Mouse (Mus musculus) CH12.LX (cell line): ENCODE data around the gene Scaf1. TPM values are rescaled to one million over a fixed set of nuclear protein-coding genes. Genes with fewer than 3 reads are reported as not detected.

Source experiments
- DNase-seq: peaks from one replicate; pipeline ENCODE4 v3.0.0-alpha.2; 2013; ENCODE audit errors: extremely low read depth
- H3K27ac ChIP-seq: 2 replicates; pipeline ENCODE4 v1.5.1; 2012; ENCODE audit warnings: low read depth, mild to moderate bottlenecking, control low read depth, moderate library complexity; ENCODE audit not compliant: insufficient read depth
- H3K27me3 ChIP-seq: replicated peaks from 2 replicates; pipeline ENCODE3; 2012; ENCODE audit warnings: inconsistent platforms
- H3K36me3 ChIP-seq, 2 experiments: replicated peaks in 1 of 2; 2 replicates each; pipeline versions ENCODE3 to v1.6.1; 2012; ENCODE audit warnings: inconsistent platforms in 1 of 2, low read length in 1 of 2, mild to moderate bottlenecking in 1 of 2, mixed read lengths in 1 of 2, moderate library complexity in 1 of 2; ENCODE audit not compliant: control insufficient read depth in 1 of 2, insufficient read depth in 1 of 2
- H3K4me1 ChIP-seq, 2 experiments: 2 replicates each; pipeline ENCODE4 v1.6.1; 2012; ENCODE audit warnings: inconsistent platforms in 1 of 2, moderate library complexity in 1 of 2; ENCODE audit not compliant: insufficient read depth in 2 of 2, control insufficient read depth in 1 of 2
- H3K4me2 ChIP-seq: 2 replicates; pipeline ENCODE4 v1.6.1; 2012; ENCODE audit warnings: low read depth, mild to moderate bottlenecking, control low read depth; ENCODE audit not compliant: poor library complexity, insufficient read depth, severe bottlenecking
- H3K4me3 ChIP-seq, 3 experiments: fragments of 150-350 bp in 1 of 3; sonication (generic) in 1 of 3; replicated peaks in 1 of 3; 2 replicates each; pipeline versions ENCODE3 to v1.5.1; 2011 to 2012; ENCODE audit warnings: low read depth in 2 of 3, low read length in 2 of 3, mild to moderate bottlenecking in 2 of 3, moderate library complexity in 2 of 3, control low read depth in 1 of 3, improper control_type of control experiment in 1 of 3, inconsistent platforms in 1 of 3, mixed read lengths in 1 of 3; ENCODE audit not compliant: poor library complexity in 1 of 3
- H3K79me2 ChIP-seq: replicated peaks from 2 replicates; pipeline ENCODE4 v1.6.1; 2012; ENCODE audit warnings: mild to moderate bottlenecking, moderate library complexity; ENCODE audit not compliant: control insufficient read depth, poor library complexity, insufficient read depth, severe bottlenecking; ENCODE audit errors: extremely low read depth
- H3K9ac ChIP-seq: 2 replicates; pipeline ENCODE4 v1.6.1; 2012; ENCODE audit warnings: low read depth, mild to moderate bottlenecking, control low read depth, moderate library complexity; ENCODE audit not compliant: insufficient read depth
- H3K9me3 ChIP-seq: replicated peaks from 2 replicates; pipeline ENCODE3; 2012; ENCODE audit warnings: low read length, inconsistent platforms, mixed read lengths
- BHLHE40 ChIP-seq: IDR thresholded peaks from 2 replicates; pipeline ENCODE4 v1.6.1; 2011; ENCODE audit warnings: mild to moderate bottlenecking, low read depth, low read length, improper control_type of control experiment
- CHD1 ChIP-seq: IDR thresholded peaks from 2 replicates; pipeline ENCODE4 v1.6.1; 2012; ENCODE audit warnings: low read depth, low read length, improper control_type of control experiment, inconsistent platforms
- ELF1 ChIP-seq: IDR thresholded peaks from 2 replicates; pipeline ENCODE4 v1.6.1; 2014; ENCODE audit warnings: low read depth, mild to moderate bottlenecking, inconsistent platforms, low read length, improper control_type of control experiment
- EP300 ChIP-seq: IDR thresholded peaks from 2 replicates; pipeline ENCODE4 v1.6.1; 2011; ENCODE audit warnings: low read length, improper control_type of control experiment
- ETS1 ChIP-seq: conservative IDR thresholded peaks from 2 replicates; pipeline ENCODE4 v1.6.1; 2012; ENCODE audit warnings: low read depth, mild to moderate bottlenecking, inconsistent platforms, low read length, improper control_type of control experiment, moderate library complexity
- GABPA ChIP-seq: IDR thresholded peaks from 2 replicates; pipeline ENCODE4 v1.6.1; 2012; ENCODE audit warnings: low read depth, low read length, improper control_type of control experiment, inconsistent platforms; ENCODE audit not compliant: insufficient replicate concordance
- HCFC1 ChIP-seq: IDR thresholded peaks from 2 replicates; pipeline ENCODE4 v1.6.1; 2012; ENCODE audit warnings: low read depth, mild to moderate bottlenecking, inconsistent platforms, low read length, improper control_type of control experiment
- IRF4 ChIP-seq: IDR thresholded peaks from 2 replicates; pipeline ENCODE4 v1.6.1; 2014; ENCODE audit warnings: low read depth, mild to moderate bottlenecking, inconsistent platforms, low read length, improper control_type of control experiment
- JUN ChIP-seq: IDR thresholded peaks from 2 replicates; pipeline ENCODE4 v1.6.1; 2011; ENCODE audit warnings: low read depth, mild to moderate bottlenecking, low read length, improper control_type of control experiment, moderate library complexity; ENCODE audit not compliant: insufficient read depth
- KAT2A ChIP-seq: IDR thresholded peaks from 2 replicates; pipeline ENCODE4 v1.6.1; 2012; ENCODE audit warnings: low read length, improper control_type of control experiment, inconsistent platforms; ENCODE audit not compliant: insufficient replicate concordance
- MAFK ChIP-seq: IDR thresholded peaks from 2 replicates; pipeline ENCODE4 v1.6.1; 2011; ENCODE audit warnings: low read length, improper control_type of control experiment; ENCODE audit not compliant: insufficient replicate concordance
- MEF2A ChIP-seq: IDR thresholded peaks from 2 replicates; pipeline ENCODE4 v1.6.1; 2014; ENCODE audit warnings: low read depth, mild to moderate bottlenecking, inconsistent platforms, low read length, improper control_type of control experiment, borderline replicate concordance
- MXI1 ChIP-seq: IDR thresholded peaks from 2 replicates; pipeline ENCODE4 v1.6.1; 2011; ENCODE audit warnings: mild to moderate bottlenecking, low read depth, low read length, improper control_type of control experiment
- MYC ChIP-seq: IDR thresholded peaks from 2 replicates; pipeline ENCODE4 v1.6.1; 2011; ENCODE audit warnings: low read depth, mild to moderate bottlenecking, improper control_type of control experiment, low read length
- NELFE ChIP-seq: IDR thresholded peaks from 2 replicates; pipeline ENCODE4 v1.6.1; 2011; ENCODE audit warnings: low read depth, low read length, improper control_type of control experiment
- NRF1 ChIP-seq: IDR thresholded peaks from 2 replicates; pipeline ENCODE4 v1.6.1; 2014; ENCODE audit warnings: low read depth, mild to moderate bottlenecking, inconsistent platforms, low read length, improper control_type of control experiment, moderate library complexity
- PAX5 ChIP-seq: IDR thresholded peaks from 2 replicates; pipeline ENCODE4 v1.6.1; 2012; ENCODE audit warnings: low read length, inconsistent platforms, mixed read lengths
- POLR2A ChIP-seq: IDR thresholded peaks from 2 replicates; pipeline ENCODE4 v1.6.1; 2011; ENCODE audit warnings: low read depth, mild to moderate bottlenecking, improper control_type of control experiment, low read length
- POLR2AphosphoS2 ChIP-seq: IDR thresholded peaks from 2 replicates; pipeline ENCODE4 v1.6.1; 2011; ENCODE audit warnings: low read depth, low read length, improper control_type of control experiment
- RAD21 ChIP-seq: IDR thresholded peaks from 2 replicates; pipeline ENCODE4 v1.6.1; 2011; ENCODE audit warnings: low read depth, mild to moderate bottlenecking, low read length, improper control_type of control experiment, moderate library complexity
- RCOR1 ChIP-seq: conservative IDR thresholded peaks from 2 replicates; pipeline ENCODE4 v1.6.1; 2012; ENCODE audit warnings: low read depth, mild to moderate bottlenecking, inconsistent platforms, low read length, improper control_type of control experiment
- SIN3A ChIP-seq: IDR thresholded peaks from 2 replicates; pipeline ENCODE4 v1.6.1; 2012; ENCODE audit warnings: low read length, improper control_type of control experiment, inconsistent platforms
- TBP ChIP-seq: conservative IDR thresholded peaks from 2 replicates; pipeline ENCODE4 v1.6.1; 2011; ENCODE audit warnings: low read depth, low read length, improper control_type of control experiment
- TCF12 ChIP-seq: IDR thresholded peaks from 2 replicates; pipeline ENCODE4 v1.6.1; 2014; ENCODE audit warnings: low read depth, mild to moderate bottlenecking, inconsistent platforms, low read length, improper control_type of control experiment
- UBTF ChIP-seq: IDR thresholded peaks from 2 replicates; pipeline ENCODE4 v1.6.1; 2012; ENCODE audit warnings: low read depth, mild to moderate bottlenecking, inconsistent platforms, low read length, improper control_type of control experiment, moderate library complexity
- USF1 ChIP-seq: IDR thresholded peaks from 2 replicates; pipeline ENCODE4 v1.6.1; 2014; ENCODE audit warnings: low read depth, mild to moderate bottlenecking, inconsistent platforms, low read length, improper control_type of control experiment
- ZC3H11A ChIP-seq: IDR thresholded peaks from 2 replicates; pipeline ENCODE4 v1.6.1; 2012; ENCODE audit warnings: low read depth, mild to moderate bottlenecking, inconsistent platforms, low read length, improper control_type of control experiment
- ZKSCAN1 ChIP-seq: IDR thresholded peaks from 2 replicates; pipeline ENCODE4 v1.6.1; 2012; ENCODE audit warnings: low read depth, inconsistent platforms, low read length, improper control_type of control experiment, borderline replicate concordance
- ZMIZ1 ChIP-seq: IDR thresholded peaks from 2 replicates; pipeline ENCODE4 v1.6.1; 2012; ENCODE audit warnings: low read depth, mild to moderate bottlenecking, inconsistent platforms, low read length, improper control_type of control experiment
- dilution Hi-C: fragments of 300-500 bp; cut with MboI; formaldehyde crosslinking; loops from 2 replicates; pipeline ENCODE4 v1.14.3; 2020; ENCODE audit warnings: low sequenced_read_pairs; ENCODE audit not compliant: extremely low pct_unique_long_range_greater_than_20kb, extremely low pct_ligation_motif_present
- in situ Hi-C: fragments of 300-500 bp; cut with MboI; formaldehyde crosslinking; loops from 3 replicates; pipeline ENCODE4 v1.14.3; 2019; ENCODE audit warnings: low sequenced_read_pairs, low pct_ligation_motif_present, low pct_unique_long_range_greater_than_20kb, mixed read lengths
- polyA plus RNA-seq: library from polyadenylated mRNA; unstranded; fragments of >175 nt; gene quantifications from 2 replicates; pipeline ENCODE4 v1.2.1, GENCODE M21; 2012; ENCODE audit warnings: low read depth; ENCODE audit not compliant: insufficient read length
- total RNA-seq, 2 experiments: library from RNA; depleted of rRNA; stranded (reverse); fragments of 300-350 nt in 1 of 2; fragments of >200 nt in 1 of 2; gene quantifications; 2 replicates each; pipeline ENCODE4 v1.2.3; 2012 to 2014

The Scaf1 gene
- total and polyA plus RNA-seq, 3 experiments, result 5.4 to 41.9 (median 18.2) TPM

- TF ChIP-seq CHD1 (0 out of 2 replicates have a peak, but pooled peaks have one; percentile 51), ELF1 (no peak), TCF12 (no peak)
Observed at GRCm38 (mm10) chr7:44997940-44998428, 18.2 kb downstream of the Scaf1 start (continued).

- H3K27ac ChIP-seq, result peak within 1 kb of the TSS; percentile 82
- peak; percentile 82 for TF ChIP-seq POLR2A
- TF ChIP-seq PAX5, result no peak
- no peak for TF ChIP-seq CHD1
- peak; percentile 83; the same call in 1 of the 2 replicates for TF ChIP-seq KAT2A
- TF ChIP-seq POLR2AphosphoS2, result no peak; the same call in 1 of the 2 replicates
- no peak for TF ChIP-seq MYC
- peak; percentile 48; the same call in 1 of the 2 replicates for TF ChIP-seq ZMIZ1
- TF ChIP-seq JUN, result no peak
- TF ChIP-seq ZKSCAN1, result no peak
- peak; percentile 86 for TF ChIP-seq BHLHE40
- peak; percentile 96 for TF ChIP-seq NRF1
- 0 out of 2 replicates have a peak, but pooled peaks have one; percentile 25 for TF ChIP-seq TCF12
- TF ChIP-seq ELF1, result peak; percentile 83
- peak; percentile 78 for TF ChIP-seq NELFE
- TF ChIP-seq USF1, result no peak
- peak; percentile 93 for TF ChIP-seq HCFC1
- TF ChIP-seq TBP, result peak; percentile 67; the same call in 1 of the 2 replicates
- peak; percentile 88 for TF ChIP-seq MXI1
- peak; percentile 49; the same call in 1 of the 2 replicates for TF ChIP-seq GABPA
- peak; percentile 85 for TF ChIP-seq SIN3A
- no peak for TF ChIP-seq RCOR1
- no peak for TF ChIP-seq MAFK
- no peak for TF ChIP-seq EP300
- no peak for TF ChIP-seq RAD21
- TF ChIP-seq MEF2A, result no peak
- TF ChIP-seq ZC3H11A, result no peak
- TF ChIP-seq UBTF, result peak; percentile 81; the same call in 1 of the 2 replicates
- no peak for TF ChIP-seq ETS1
- TF ChIP-seq IRF4, result 0 out of 2 replicates have a peak, but pooled peaks have one; percentile 22
- TF ChIP-seq, all 38 proteins: peak for 15
- peak within 1 kb of the TSS; percentile 76 for H3K9ac ChIP-seq
- peak within 1 kb of the TSS; percentile 88 for H3K4me2 ChIP-seq
- peak within 1 kb of the TSS; percentile 67 to 96 (median 93) for H3K4me3 ChIP-seq
- peaks cover 47 to 66% of the 10 kb centered on the region in 2 experiments for H3K36me3 ChIP-seq
- no peaks in the 10 kb centered on the region for H3K9me3 ChIP-seq
- peaks cover 3 to 28% of the 10 kb centered on the region in 2 experiments; a peak in 3 of 4 replicates for H3K4me1 ChIP-seq
- in situ Hi-C loops, result no loop called here
- peaks cover 23% of the 10 kb centered on the region for H3K79me2 ChIP-seq
- H3K27me3 ChIP-seq, result no peaks in the 10 kb centered on the region
- peak; percentile 97 for DNase-seq
- dilution Hi-C loops, result no loop called here
Observed at GRCm38 (mm10) chr7:44997231-44997939, 18.8 kb downstream of the Scaf1 start, which contains the start of gene Irf3. Gene Irf3 (plus strand): TSS chr7:44997648.
